Mouse (Mus musculus) hindbrain, embryonic 16.5 days (tissue): ENCODE measurements at regions not wholly inside any gene's neighbourhood (a gene's known extent, or its start where the extent isn't known, plus 50 kb on each side); places are given as distances from the start of the nearest gene placed in this dataset.

Source experiments
- ATAC-seq: fragments of 200-750 bp; cut with Nextera tagmentation; 2 replicates; pipeline ENCODE4 v1.8.0; 2017; ENCODE audit warnings: moderate TSS enrichment, moderate library complexity
- H3K27ac ChIP-seq: fragments of 300-500 bp; sonication (generic); 2 replicates; pipeline ENCODE4 v1.5.1; 2014; ENCODE audit warnings: low read depth, mild to moderate bottlenecking, control low read depth, low read length, moderate library complexity
- H3K27me3 ChIP-seq: fragments of 300-500 bp; sonication (generic); replicated peaks from 2 replicates; pipeline ENCODE4 v1.6.1; 2014; ENCODE audit warnings: low read length; ENCODE audit not compliant: control insufficient read depth, insufficient read depth
- H3K36me3 ChIP-seq: fragments of 300-500 bp; sonication (generic); 2 replicates; pipeline ENCODE4 v1.6.1; 2014; ENCODE audit warnings: mild to moderate bottlenecking, low read length, moderate library complexity, mixed read lengths; ENCODE audit not compliant: control insufficient read depth, insufficient read depth
- H3K4me1 ChIP-seq: fragments of 300-500 bp; sonication (generic); 2 replicates; pipeline ENCODE4 v1.6.1; 2014; ENCODE audit warnings: low read depth, low read length; ENCODE audit not compliant: control insufficient read depth, insufficient read depth
- H3K4me2 ChIP-seq: fragments of 300-500 bp; sonication (generic); 2 replicates; pipeline ENCODE4 v1.6.1; 2014; ENCODE audit warnings: mild to moderate bottlenecking, low read length, control low read depth, moderate library complexity
- H3K4me3 ChIP-seq: fragments of 300-500 bp; sonication (generic); 2 replicates; pipeline ENCODE4 v1.5.1; 2014; ENCODE audit warnings: mild to moderate bottlenecking, low read length, control low read depth, moderate library complexity
- H3K9ac ChIP-seq: fragments of 300-500 bp; sonication (generic); 2 replicates; pipeline ENCODE4 v1.6.1; 2014; ENCODE audit warnings: low read depth, mild to moderate bottlenecking, control low read depth, low read length, moderate library complexity
- H3K9me3 ChIP-seq: fragments of 300-500 bp; sonication (generic); 2 replicates; pipeline ENCODE4 v1.6.1; 2014; ENCODE audit warnings: mild to moderate bottlenecking, low read length, moderate library complexity; ENCODE audit not compliant: control insufficient read depth
- WGBS: fragments of 180-500 bp; shearing (Covaris S2); extraction: QIAGEN DNeasy Blood & Tissue Kit; methylation state at CpG from one replicate; pipeline ENCODE4 v1.1.7; 2014; 5-methylcytosine and 5-hydroxymethylcytosine counted together

- no peaks in the 10 kb centered on the region for H3K36me3 ChIP-seq
- no peak overlapping the region for H3K9ac ChIP-seq
- H3K4me2 ChIP-seq, result no peak overlapping the region
- no peaks in the 10 kb centered on the region for H3K4me1 ChIP-seq
- H3K27ac ChIP-seq, result no peak overlapping the region
- no peak for ATAC-seq
- WGBS, result 89% methylated on average over 3 of the region's 3 CpGs
- 0 out of 2 replicates have a peak, but pooled peaks cover 6% of the 10 kb centered on the region for H3K9me3 ChIP-seq
- no peaks in the 10 kb centered on the region for H3K27me3 ChIP-seq
- H3K4me3 ChIP-seq, result no peak overlapping the region
Measured at GRCm38 (mm10) chr10:104592009-104592603, 398.3 kb downstream of the Gm4340 start.

- no peak overlapping the region for H3K4me2 ChIP-seq
- no peaks in the 10 kb centered on the region for H3K9me3 ChIP-seq
- H3K4me1 ChIP-seq, result no peaks in the 10 kb centered on the region
- H3K27me3 ChIP-seq, result no peaks in the 10 kb centered on the region
- H3K4me3 ChIP-seq, result no peak overlapping the region
- H3K27ac ChIP-seq, result no peak overlapping the region
- no peaks in the 10 kb centered on the region for H3K36me3 ChIP-seq
- H3K9ac ChIP-seq, result no peak overlapping the region
- ATAC-seq, result no peak
- WGBS, result 72% methylated on average over 5 of the region's 5 CpGs
Measured at GRCm38 (mm10) chr10:104595920-104596319, 402.1 kb downstream of the Gm4340 start.

- no peak overlapping the region for H3K4me3 ChIP-seq
- H3K27ac ChIP-seq, result no peak overlapping the region
- H3K36me3 ChIP-seq, result no peaks in the 10 kb centered on the region
- no peaks in the 10 kb centered on the region for H3K9me3 ChIP-seq
- no peaks in the 10 kb centered on the region for H3K27me3 ChIP-seq
- WGBS, result 66% methylated on average over 1 of the region's 1 CpGs
- ATAC-seq, result no peak
- H3K9ac ChIP-seq, result no peak overlapping the region
- no peak overlapping the region for H3K4me2 ChIP-seq
- H3K4me1 ChIP-seq, result no peaks in the 10 kb centered on the region
Measured at GRCm38 (mm10) chr10:104627629-104628028, 433.8 kb downstream of the Gm4340 start.

- no peaks in the 10 kb centered on the region for H3K27me3 ChIP-seq
- no peaks in the 10 kb centered on the region for H3K36me3 ChIP-seq
- no peak overlapping the region for H3K4me2 ChIP-seq
- WGBS, result 84% methylated on average over 8 of the region's 8 CpGs
- no peak overlapping the region for H3K9ac ChIP-seq
- no peak overlapping the region for H3K27ac ChIP-seq
- ATAC-seq, result no peak
- H3K9me3 ChIP-seq, result no peaks in the 10 kb centered on the region
- H3K4me3 ChIP-seq, result no peak overlapping the region
- H3K4me1 ChIP-seq, result no peaks in the 10 kb centered on the region
Measured at GRCm38 (mm10) chr10:104651020-104651419, 457.2 kb downstream of the Gm4340 start.

- no peak overlapping the region for H3K9ac ChIP-seq
- no peak for ATAC-seq
- no peak overlapping the region for H3K4me3 ChIP-seq
- H3K4me2 ChIP-seq, result no peak overlapping the region
- no peaks in the 10 kb centered on the region for H3K9me3 ChIP-seq
- no peaks in the 10 kb centered on the region; the same call in 1 of the 2 replicates for H3K4me1 ChIP-seq
- H3K36me3 ChIP-seq, result no peaks in the 10 kb centered on the region
- 52% methylated on average over 7 of the region's 7 CpGs for WGBS
- H3K27me3 ChIP-seq, result no peaks in the 10 kb centered on the region
- H3K27ac ChIP-seq, result no peak overlapping the region
Measured at GRCm38 (mm10) chr10:104660298-104660697, 466.5 kb downstream of the Gm4340 start.

- Histone ChIP-seq H3K4me3 (no peak overlapping the region), H3K27ac (no peak overlapping the region), H3K36me3 (no peaks in the 10 kb centered on the region), H3K9ac (no peak overlapping the region), H3K9me3 (no peaks in the 10 kb centered on the region), H3K4me2 (no peak overlapping the region), H3K4me1 (no peaks in the 10 kb centered on the region; the same call in 1 of the 2 replicates), H3K27me3 (no peaks in the 10 kb centered on the region)
- ATAC-seq, result peak; percentile 80
- 19% methylated on average over 7 of the region's 7 CpGs for WGBS
Measured at GRCm38 (mm10) chr10:104661672-104662071, 467.8 kb downstream of the Gm4340 start.

- H3K4me1 ChIP-seq, result no peaks in the 10 kb centered on the region
- 88% methylated on average over 2 of the region's 2 CpGs for WGBS
- ATAC-seq, result no peak
Measured at GRCm38 (mm10) chr10:104668286-104668685, 474.4 kb downstream of the Gm4340 start.

GRCm38 (mm10) chr10:104684717-104685336 lies 491.0 kb downstream of the Gm4340 start:
- H3K27ac ChIP-seq, result no peak overlapping the region
- H3K4me3 ChIP-seq, result no peak overlapping the region
- no peaks in the 10 kb centered on the region for H3K36me3 ChIP-seq
- WGBS, result 86% methylated on average over 5 of the region's 5 CpGs
- H3K9me3 ChIP-seq, result no peaks in the 10 kb centered on the region
- H3K9ac ChIP-seq, result no peak overlapping the region
- ATAC-seq, result no peak
- H3K4me2 ChIP-seq, result no peak overlapping the region
- no peaks in the 10 kb centered on the region for H3K4me1 ChIP-seq
- no peaks in the 10 kb centered on the region for H3K27me3 ChIP-seq

More at GRCm38 (mm10) chr10:104668286-104668685, 474.4 kb downstream of the Gm4340 start:
- Histone ChIP-seq H3K36me3 (no peaks in the 10 kb centered on the region), H3K27ac (no peak overlapping the region), H3K4me3 (no peak overlapping the region), H3K4me2 (no peak overlapping the region), H3K9me3 (no peaks in the 10 kb centered on the region), H3K27me3 (no peaks in the 10 kb centered on the region), H3K9ac (no peak overlapping the region)

- H3K4me3 ChIP-seq, result no peak overlapping the region
- H3K27ac ChIP-seq, result no peak overlapping the region
- no peaks in the 10 kb centered on the region for H3K4me1 ChIP-seq
- H3K9ac ChIP-seq, result no peak overlapping the region
- WGBS, result 56% methylated on average over 3 of the region's 3 CpGs
- H3K9me3 ChIP-seq, result no peaks in the 10 kb centered on the region
- no peak for ATAC-seq
- H3K36me3 ChIP-seq, result no peaks in the 10 kb centered on the region
- H3K27me3 ChIP-seq, result no peaks in the 10 kb centered on the region
- no peak overlapping the region for H3K4me2 ChIP-seq
Measured at GRCm38 (mm10) chr10:104685857-104686256, 492.0 kb downstream of the Gm4340 start.
